Mouse (Mus musculus) ES-E14 (cell line): Measurements from ENCODE around the gene Shld1. TPM values are rescaled to one million over a fixed set of nuclear protein-coding genes. Genes with fewer than 3 reads are reported as not detected.

Experiments used
- DNase-seq: peaks from one replicate; pipeline ENCODE4 v3.0.0-alpha.2; 2013; ENCODE audit warnings: low read depth, low spot score
- H3K27ac ChIP-seq: 2 replicates; pipeline ENCODE4 v1.5.1; 2012; ENCODE audit warnings: low read depth, mild to moderate bottlenecking, low read length, moderate library complexity, mixed read lengths; ENCODE audit not compliant: poor library complexity, insufficient read depth, severe bottlenecking
- H3K36me3 ChIP-seq: 2 replicates; pipeline ENCODE4 v1.6.1; 2012; ENCODE audit warnings: mild to moderate bottlenecking, low read length, moderate library complexity, mixed read lengths; ENCODE audit not compliant: control insufficient read depth, poor library complexity, insufficient read depth, severe bottlenecking
- H3K4me1 ChIP-seq, 2 experiments: fragments of 150-350 bp in 1 of 2; sonication (generic) in 1 of 2; 2 replicates each; pipeline ENCODE4 v1.6.1; 2012; ENCODE audit warnings: low read length in 2 of 2, mild to moderate bottlenecking in 1 of 2, mixed read lengths in 1 of 2; ENCODE audit not compliant: control insufficient read depth in 2 of 2, insufficient read depth in 2 of 2, poor library complexity in 1 of 2
- H3K4me3 ChIP-seq, 2 experiments: fragments of 150-350 bp in 1 of 2; sonication (generic) in 1 of 2; 2 replicates each; pipeline ENCODE4 v1.5.1; 2012; ENCODE audit warnings: low read length in 2 of 2, low read depth in 1 of 2, mild to moderate bottlenecking in 1 of 2, mixed read lengths in 1 of 2; ENCODE audit not compliant: insufficient read depth in 1 of 2, poor library complexity in 1 of 2, severe bottlenecking in 1 of 2
- H3K9ac ChIP-seq: 2 replicates; pipeline ENCODE4 v1.6.1; 2012; ENCODE audit warnings: low read depth, mild to moderate bottlenecking, low read length, mixed read lengths; ENCODE audit not compliant: poor library complexity, insufficient read depth, severe bottlenecking
- H3K9me3 ChIP-seq: fragments of 150-350 bp; sonication (generic); 2 replicates; pipeline ENCODE4 v1.6.1; 2012; ENCODE audit warnings: low read depth, mild to moderate bottlenecking, low read length; ENCODE audit not compliant: control insufficient read depth, insufficient read depth
- CHD2 ChIP-seq: IDR thresholded peaks from 2 replicates; pipeline ENCODE4 v1.6.1; 2014; ENCODE audit warnings: mild to moderate bottlenecking, low read depth, low read length, inconsistent platforms
- HCFC1 ChIP-seq: IDR thresholded peaks from 2 replicates; pipeline ENCODE4 v1.6.1; 2012; ENCODE audit warnings: low read length, inconsistent platforms, borderline replicate concordance; ENCODE audit not compliant: insufficient read depth
- MAFK ChIP-seq: IDR thresholded peaks from 2 replicates; pipeline ENCODE4 v1.6.1; 2014; ENCODE audit warnings: mild to moderate bottlenecking, low read depth, low read length, inconsistent platforms; ENCODE audit not compliant: insufficient read depth
- ZC3H11A ChIP-seq: IDR thresholded peaks from 2 replicates; pipeline ENCODE4 v1.6.1; 2012; ENCODE audit warnings: low read depth, mild to moderate bottlenecking, inconsistent platforms, low read length, borderline replicate concordance
- ZNF384 ChIP-seq: IDR thresholded peaks from 2 replicates; pipeline ENCODE4 v1.6.1; 2012; ENCODE audit warnings: low read depth, low read length, inconsistent platforms
- in situ Hi-C, 2 experiments: fragments of 600-800 bp; cut with MboI; formaldehyde crosslinking; loops; one replicate each; pipeline ENCODE4 v1.15.1; 2025; ENCODE audit warnings: low sequenced_read_pairs in 2 of 2, inconsistent platforms in 1 of 2; ENCODE audit not compliant: unreplicated experiment in 2 of 2
- total RNA-seq: library from RNA; depleted of rRNA; stranded (reverse); fragments of 300-350 nt; gene quantifications from 2 replicates; pipeline ENCODE4 v1.2.3, GENCODE M21; 2012

The Shld1 gene
- total RNA-seq, 1 experiment = 9.2 TPM

DNA sequence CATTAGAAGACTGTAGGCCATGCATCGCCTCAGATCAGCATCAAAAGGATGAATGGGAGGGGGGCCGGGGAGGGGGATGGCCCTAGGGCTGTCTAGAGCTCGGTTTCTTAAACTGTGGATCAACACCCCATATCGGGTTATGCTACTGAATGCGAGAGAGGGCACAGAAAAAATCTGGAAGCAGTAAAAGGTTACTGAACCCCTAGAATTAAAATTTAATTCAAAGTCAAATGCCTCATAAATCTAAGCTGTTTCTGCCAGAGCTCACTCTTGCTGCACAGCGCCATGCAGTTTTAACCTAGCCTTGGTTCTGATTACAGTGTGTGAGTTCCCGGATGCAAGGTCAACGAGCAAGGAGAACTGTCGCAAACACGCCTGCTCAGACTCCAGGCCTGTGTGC is 34.3 kb upstream of the Shld1 start:
- H3K4me1 ChIP-seq = peaks cover 0 to 6% of the 10 kb centered on the region in 2 experiments; a peak in 3 of 4 replicates
- peak; percentile 41 for DNase-seq
- no peak for TF ChIP-seq HCFC1
- TF ChIP-seq ZC3H11A = no peak
- TF ChIP-seq ZNF384 = no peak
- no peak for TF ChIP-seq CHD2
- no peak for TF ChIP-seq MAFK
- no peaks in the 10 kb centered on the region for H3K36me3 ChIP-seq
- no peaks in the 10 kb centered on the region for H3K9me3 ChIP-seq
- peak overlapping the region; percentile 17; the same call in 1 of the 2 replicates for H3K9ac ChIP-seq
- in situ Hi-C loops = no loop called here
- H3K4me3 ChIP-seq = no peak overlapping the region
- H3K27ac ChIP-seq = no peak overlapping the region; the same call in 1 of the 2 replicates

DNA sequence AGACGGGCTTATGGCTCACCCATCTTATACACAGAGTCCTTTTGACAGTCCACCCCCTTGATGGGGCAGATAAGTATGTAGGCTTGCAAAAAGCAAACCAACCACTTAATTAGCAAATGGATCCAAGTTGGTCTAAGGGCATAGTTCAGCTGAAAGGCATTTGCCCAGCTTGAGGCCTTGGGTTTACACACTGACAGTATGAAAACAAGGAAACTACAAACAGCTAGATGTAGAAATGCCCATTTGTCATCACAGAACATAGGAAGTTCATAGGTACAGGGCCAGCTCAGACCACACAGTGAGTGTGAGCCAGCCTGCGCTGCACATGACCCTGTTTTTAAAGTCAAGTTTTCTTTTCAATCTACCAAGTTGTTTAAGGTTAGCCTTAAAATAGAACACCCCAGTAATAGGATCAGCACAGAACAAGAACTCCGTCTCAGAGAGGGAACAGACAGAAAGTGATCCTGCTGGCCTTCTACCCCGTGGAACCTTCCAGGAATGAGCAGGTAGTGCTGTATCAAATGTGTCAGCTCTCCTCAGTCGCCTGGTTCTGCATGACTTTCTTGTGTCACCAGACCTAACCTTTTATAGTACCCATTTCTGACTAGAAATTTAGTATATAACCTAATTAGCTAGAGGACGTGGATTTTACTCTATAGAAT is 31.8 kb upstream of the Shld1 start:
- Histone ChIP-seq H3K36me3 (no peaks in the 10 kb centered on the region), H3K9ac (no peak overlapping the region), H3K4me3 (no peak overlapping the region), H3K4me1 (peaks cover 0 to 5% of the 10 kb centered on the region in 2 experiments; a peak in 2 of 4 replicates), H3K27ac (no peak overlapping the region), H3K9me3 (no peaks in the 10 kb centered on the region)
- in situ Hi-C loops = no loop called here
- TF ChIP-seq HCFC1 (no peak), ZNF384 (no peak), MAFK (no peak), ZC3H11A (no peak), CHD2 (no peak)
- no peak for DNase-seq

DNA sequence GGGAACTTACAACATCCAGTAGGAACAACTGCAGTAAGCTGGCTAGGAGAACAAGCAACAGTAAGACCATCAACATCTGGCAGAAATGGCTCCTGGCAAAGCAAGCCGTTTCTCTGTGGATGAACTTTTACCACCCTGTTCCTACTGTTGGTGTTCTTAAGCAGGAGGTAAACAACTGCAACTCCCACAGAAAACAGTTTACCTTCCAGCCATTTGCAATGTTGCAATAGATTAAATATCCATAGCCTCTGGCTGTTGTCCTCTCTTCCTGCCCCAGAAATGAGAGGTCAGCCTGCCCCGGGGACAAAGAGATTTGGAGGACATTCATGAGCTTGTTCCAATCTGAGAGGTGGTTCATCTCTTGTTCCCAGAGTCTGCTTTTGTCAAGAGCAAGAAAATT is 29.5 kb upstream of the Shld1 start:
- TF ChIP-seq HCFC1 (no peak), CHD2 (no peak), ZNF384 (no peak), MAFK (no peak), ZC3H11A (no peak)
- no peaks in the 10 kb centered on the region for H3K9me3 ChIP-seq
- H3K36me3 ChIP-seq = no peaks in the 10 kb centered on the region
- no peak overlapping the region for H3K4me3 ChIP-seq
- no peaks in the 10 kb centered on the region; a peak in 1 of 4 replicates for H3K4me1 ChIP-seq
- in situ Hi-C loops = no loop called here
- no peak overlapping the region for H3K9ac ChIP-seq
- H3K27ac ChIP-seq = no peak overlapping the region
- DNase-seq = no peak

DNA sequence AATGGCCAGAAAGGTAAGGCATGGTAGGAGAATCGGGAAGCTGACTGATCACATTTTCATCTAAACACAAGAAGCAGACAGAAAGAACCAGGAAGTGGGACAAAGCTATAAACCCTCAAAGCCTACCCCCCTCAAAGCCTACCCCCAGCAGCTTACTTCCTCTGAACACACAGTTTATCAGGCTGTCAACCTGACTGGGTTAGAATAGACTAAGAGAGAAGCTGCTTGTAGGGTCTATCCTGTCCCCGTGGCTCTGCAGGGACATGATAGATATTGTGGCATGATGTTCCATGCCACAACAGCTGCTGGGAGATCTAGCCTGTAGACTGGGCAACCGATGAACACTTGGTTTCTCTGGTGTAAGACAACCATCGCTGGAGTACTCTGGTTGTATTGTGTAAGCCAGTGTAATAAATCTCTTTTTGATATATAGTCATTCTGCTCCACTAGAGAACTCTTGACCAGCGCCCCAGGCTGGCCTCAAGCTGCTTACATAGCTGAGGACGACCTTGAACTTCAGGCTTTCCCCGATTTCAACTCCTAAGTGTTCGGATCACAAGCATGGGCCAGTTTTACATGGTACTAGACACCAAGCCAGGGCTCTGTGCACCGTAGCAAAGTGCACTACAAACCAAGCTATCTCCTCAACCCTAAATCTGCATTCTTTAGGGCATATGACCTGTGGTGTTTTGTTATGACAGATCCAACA is 28.2 kb upstream of the Shld1 start:
- DNase-seq = no peak
- no peak overlapping the region for H3K4me3 ChIP-seq
- H3K27ac ChIP-seq = no peak overlapping the region
- H3K4me1 ChIP-seq = no peaks in the 10 kb centered on the region
- in situ Hi-C loops = no loop called here
- TF ChIP-seq ZC3H11A (no peak), ZNF384 (no peak), CHD2 (no peak), HCFC1 (no peak), MAFK (no peak)
- no peak overlapping the region for H3K9ac ChIP-seq
- no peaks in the 10 kb centered on the region for H3K9me3 ChIP-seq
- no peaks in the 10 kb centered on the region for H3K36me3 ChIP-seq
